Mouse (Mus musculus) layer of hippocampus, adult 8-10 months (tissue): ENCODE measurements at regions not wholly inside any gene's neighbourhood (a gene's known extent, or its start where the extent isn't known, plus 50 kb on each side); places are given as distances from the start of the nearest gene placed in this dataset.
A peak's percentile ranks its signal among the peaks of the same experiment; 100 is the strongest.

Source experiments
- DNase-seq, 2 experiments: peaks; one replicate each; pipeline ENCODE4 v3.0.0; 2022; ENCODE audit warnings: low spot score in 2 of 2

GRCm38 (mm10) chrX:142456022-142456421 lies 65.7 kb upstream of the Acsl4 start:
- DNase-seq = no peak

GRCm38 (mm10) chrX:142464174-142464573 lies 73.8 kb upstream of the Acsl4 start:
- DNase-seq = no peak

- no peak for DNase-seq
Measured at GRCm38 (mm10) chrX:142464756-142465155, 74.4 kb upstream of the Acsl4 start.

GRCm38 (mm10) chrX:142467850-142468256 lies 77.5 kb upstream of the Acsl4 start:
- DNase-seq = no peak

- DNase-seq = no peak
Measured at GRCm38 (mm10) chrX:142468388-142468787, 78.1 kb upstream of the Acsl4 start.

- DNase-seq = no peak
Measured at GRCm38 (mm10) chrX:142469048-142469634, 78.8 kb upstream of the Acsl4 start.

- no peak for DNase-seq
Measured at GRCm38 (mm10) chrX:142470083-142470482, 79.7 kb upstream of the Acsl4 start.

GRCm38 (mm10) chrX:142481203-142481815 lies 91.0 kb upstream of the Acsl4 start:
- peak in 1 of 2 experiments; percentile 13 for DNase-seq

- no peak for DNase-seq
Measured at GRCm38 (mm10) chrX:142488078-142488477, 97.7 kb upstream of the Acsl4 start.

- DNase-seq = peak in 1 of 2 experiments; percentile 3
Measured at GRCm38 (mm10) chrX:142490093-142490717, 99.9 kb upstream of the Acsl4 start.

- no peak for DNase-seq
Measured at GRCm38 (mm10) chrX:142501094-142501493, 110.8 kb upstream of the Acsl4 start.

- no peak for DNase-seq
Measured at GRCm38 (mm10) chrX:142504962-142505361, 114.6 kb upstream of the Acsl4 start.

GRCm38 (mm10) chrX:142507475-142507874 lies 117.1 kb upstream of the Acsl4 start:
- no peak for DNase-seq

GRCm38 (mm10) chrX:142516406-142517131 lies 126.2 kb upstream of the Acsl4 start:
- DNase-seq = no peak

- DNase-seq = no peak
Measured at GRCm38 (mm10) chrX:142517205-142517604, 126.9 kb upstream of the Acsl4 start.

GRCm38 (mm10) chrX:142521063-142521462 lies 130.7 kb upstream of the Acsl4 start:
- DNase-seq = no peak

GRCm38 (mm10) chrX:142526953-142527352 lies 136.6 kb upstream of the Acsl4 start:
- DNase-seq = peak in 1 of 2 experiments; percentile 9

GRCm38 (mm10) chrX:142529892-142530291 lies 139.6 kb upstream of the Acsl4 start:
- no peak for DNase-seq

GRCm38 (mm10) chrX:142534780-142535179 lies 144.4 kb upstream of the Acsl4 start:
- DNase-seq = peak in 1 of 2 experiments; percentile 7

- DNase-seq = no peak
Measured at GRCm38 (mm10) chrX:142535540-142535939, 145.2 kb upstream of the Acsl4 start.

- no peak for DNase-seq
Measured at GRCm38 (mm10) chrX:142535954-142536353, 145.3 kb upstream of the Tmem164 start.
